Mouse (Mus musculus) hindbrain, embryonic 11.5 days (tissue): Measurements from ENCODE around the gene Tshz3. TPM values are rescaled to one million over a fixed set of nuclear protein-coding genes. Genes with fewer than 3 reads are reported as not detected.

Experiments
- ATAC-seq: fragments of 200-750 bp; cut with Nextera tagmentation; 2 replicates; pipeline ENCODE4 v1.8.0; 2017; ENCODE audit warnings: mild to moderate bottlenecking, moderate TSS enrichment, moderate library complexity; ENCODE audit not compliant: low FRiP score
- DNase-seq: peaks from one replicate; pipeline ENCODE4 v3.0.0-alpha.2; 2015; ENCODE audit warnings: low spot score
- H3K27ac ChIP-seq: fragments of 300-500 bp; sonication (generic); 2 replicates; pipeline ENCODE4 v1.5.1; 2014; ENCODE audit warnings: mild to moderate bottlenecking, low read depth, low read length
- H3K27me3 ChIP-seq: fragments of 300-500 bp; sonication (generic); 2 replicates; pipeline ENCODE4 v1.6.1; 2014; ENCODE audit warnings: mild to moderate bottlenecking, low read length, moderate library complexity, mixed read lengths; ENCODE audit not compliant: control insufficient read depth, insufficient read depth
- H3K36me3 ChIP-seq: fragments of 300-500 bp; sonication (generic); 2 replicates; pipeline ENCODE4 v1.6.1; 2014; ENCODE audit warnings: mild to moderate bottlenecking, low read length, moderate library complexity, mixed read lengths; ENCODE audit not compliant: control insufficient read depth, insufficient read depth
- H3K4me1 ChIP-seq: fragments of 300-500 bp; sonication (generic); replicated peaks from 2 replicates; pipeline ENCODE4 v1.6.1; 2014; ENCODE audit warnings: low read length, mixed read lengths; ENCODE audit not compliant: control insufficient read depth, insufficient read depth
- H3K4me2 ChIP-seq: fragments of 300-500 bp; sonication (generic); replicated peaks from 2 replicates; pipeline ENCODE4 v1.6.1; 2014; ENCODE audit warnings: mild to moderate bottlenecking, low read depth, low read length
- H3K4me3 ChIP-seq: fragments of 300-500 bp; sonication (generic); 2 replicates; pipeline ENCODE4 v1.5.1; 2014; ENCODE audit warnings: low read depth, low read length
- H3K9ac ChIP-seq: fragments of 300-500 bp; sonication (generic); 2 replicates; pipeline ENCODE4 v1.6.1; 2014; ENCODE audit warnings: low read depth, low read length
- H3K9me3 ChIP-seq: fragments of 300-500 bp; sonication (generic); 2 replicates; pipeline ENCODE4 v1.6.1; 2016; ENCODE audit warnings: low read length; ENCODE audit not compliant: control insufficient read depth
- WGBS: fragments of 180-500 bp; shearing (Covaris S2); extraction: QIAGEN DNeasy Blood & Tissue Kit; methylation state at CpG from one replicate; pipeline ENCODE4 v1.1.7; 2014; 5-methylcytosine and 5-hydroxymethylcytosine counted together
- polyA plus RNA-seq: library from polyadenylated mRNA; unstranded; fragments of >200 nt; fragmentation: Nextera tagmentation; extraction: Ambion mirVana; gene quantifications from 2 replicates; pipeline ENCODE4 v1.2.1, GENCODE M21; 2014

Tshz3 gene
- polyA plus RNA-seq, 1 experiment from 2014 or later, result 21.3 TPM

DNA sequence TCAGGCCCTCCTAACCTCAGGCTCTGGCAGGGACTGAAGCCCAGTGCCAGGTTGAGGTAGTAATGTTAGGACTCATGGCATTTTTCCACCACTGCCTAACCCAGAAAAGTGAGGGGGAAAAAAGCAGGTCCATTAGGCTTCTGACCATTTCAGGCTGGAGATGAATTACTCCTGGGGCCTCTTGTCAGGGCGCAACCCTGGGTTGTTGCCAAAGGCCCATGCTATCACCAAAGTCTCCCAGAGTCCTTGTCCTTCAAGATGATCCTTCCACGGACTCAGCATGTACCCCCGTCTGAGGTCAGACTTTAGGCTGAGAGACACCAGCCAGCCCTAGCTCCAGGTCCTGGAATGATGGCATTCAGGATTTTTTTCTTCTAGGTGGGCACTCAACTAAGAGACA lies 4.8 kb upstream of the Tshz3 start:
- Histone ChIP-seq H3K27me3 (peaks cover 29% of the 10 kb centered on the region), H3K27ac (no peak overlapping the region), H3K9ac (no peak overlapping the region), H3K4me1 (peaks cover 5% of the 10 kb centered on the region; the same call in 1 of the 2 replicates), H3K36me3 (no peaks in the 10 kb centered on the region), H3K9me3 (no peaks in the 10 kb centered on the region), H3K4me2 (no peak overlapping the region), H3K4me3 (no peak overlapping the region)
- 17% methylated on average over 3 of the region's 3 CpGs for WGBS
- DNase-seq (no peak), ATAC-seq (no peak)

DNA sequence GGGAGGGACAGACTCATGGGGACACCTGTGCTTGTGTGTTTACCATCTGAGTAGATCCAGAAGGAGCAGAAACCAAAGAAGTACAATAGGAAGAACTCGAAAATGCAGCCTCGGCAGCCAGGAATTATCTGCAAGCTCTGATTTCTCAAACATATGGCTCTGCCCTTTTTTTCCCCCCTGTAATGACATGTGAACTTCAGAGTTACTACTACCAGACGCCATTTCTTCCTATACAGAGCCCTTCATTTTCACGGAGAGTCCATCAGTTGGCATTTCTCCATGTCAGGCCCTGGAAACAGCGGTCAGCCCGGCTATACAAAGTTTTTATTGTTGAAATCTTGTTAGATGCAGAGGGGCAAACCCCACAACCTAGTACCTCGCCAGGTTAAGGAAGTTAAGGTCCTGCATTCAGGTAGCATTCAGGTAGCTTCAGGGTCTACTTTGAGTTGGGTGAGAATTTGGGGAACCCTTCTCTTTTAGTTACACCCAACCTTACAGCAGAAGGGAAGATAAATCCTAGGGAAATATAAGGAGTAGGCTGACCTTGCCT lies 3.2 kb upstream of the Tshz3 start:
- peaks cover 26% of the 10 kb centered on the region for H3K27me3 ChIP-seq
- peak overlapping the region; percentile 82 for H3K4me3 ChIP-seq

DNA sequence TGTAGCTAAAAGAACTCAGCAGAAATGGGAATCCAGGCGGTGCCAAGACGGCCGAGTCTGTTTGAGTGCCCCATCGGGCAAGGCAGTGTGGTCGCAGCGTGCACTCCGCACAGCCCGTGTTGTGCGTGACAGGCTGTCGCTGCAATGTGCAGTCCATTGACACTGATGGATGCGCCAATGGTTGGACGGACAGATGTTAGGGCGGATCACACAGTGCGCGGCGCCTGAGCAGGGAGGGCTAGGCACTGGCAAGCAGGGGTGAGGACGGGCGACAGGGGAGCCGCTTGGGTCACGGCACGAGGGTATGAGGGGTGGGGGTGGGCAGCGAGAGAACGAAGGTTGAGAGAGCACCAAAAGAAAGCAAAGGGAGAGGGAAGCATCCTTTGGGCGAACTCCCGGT lies 2.6 kb upstream of the Tshz3 start:
- peak; percentile 74 for DNase-seq
- peak overlapping the region; percentile 94 for H3K4me2 ChIP-seq
- peaks cover 7% of the 10 kb centered on the region; the same call in 1 of the 2 replicates for H3K4me1 ChIP-seq
- H3K27ac ChIP-seq, result peak overlapping the region; percentile 93
- WGBS, result 2% methylated on average over 25 of the region's 25 CpGs
- ATAC-seq, result peak; percentile 10; the same call in 1 of the 2 replicates
- H3K9me3 ChIP-seq, result no peaks in the 10 kb centered on the region
- no peaks in the 10 kb centered on the region for H3K36me3 ChIP-seq
- H3K4me3 ChIP-seq, result peak overlapping the region; percentile 82
- peak overlapping the region; percentile 70 for H3K9ac ChIP-seq
- H3K27me3 ChIP-seq, result peaks cover 26% of the 10 kb centered on the region

More for the DNA sequence above, 3.2 kb upstream of the Tshz3 start:
- Histone ChIP-seq H3K4me2 (peak overlapping the region; percentile 94), H3K9ac (no peak overlapping the region), H3K27ac (no peak overlapping the region), H3K4me1 (peaks cover 7% of the 10 kb centered on the region; the same call in 1 of the 2 replicates), H3K36me3 (no peaks in the 10 kb centered on the region), H3K9me3 (no peaks in the 10 kb centered on the region)
- WGBS, result 5% methylated on average over 7 of the region's 7 CpGs
- no peak for DNase-seq
- ATAC-seq, result no peak

DNA sequence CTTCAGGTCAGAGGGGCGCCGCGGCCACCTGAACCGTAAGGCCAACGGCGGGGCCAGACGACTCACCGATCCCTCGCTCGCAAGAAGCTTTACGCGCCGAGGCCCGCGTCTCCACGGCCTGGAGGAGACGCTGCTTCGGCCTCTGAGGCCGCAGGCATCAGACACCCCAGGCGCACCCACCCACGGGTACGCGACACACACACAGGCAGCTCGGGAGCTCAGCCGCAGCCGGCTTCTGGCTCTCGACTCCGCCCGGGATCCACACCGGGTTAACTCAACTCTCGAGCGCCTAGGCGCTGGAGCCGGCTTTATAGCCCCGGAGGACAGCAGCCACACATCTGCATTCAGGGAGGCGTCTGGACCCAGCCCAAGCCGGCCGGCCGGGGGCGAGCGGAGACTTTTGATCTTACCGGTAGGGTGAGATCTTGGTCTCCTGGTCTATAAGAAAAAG lies 2.1 kb upstream of the Tshz3 start:
- Histone ChIP-seq H3K9me3 (no peaks in the 10 kb centered on the region), H3K27me3 (peaks cover 23% of the 10 kb centered on the region), H3K9ac (peak overlapping the region; percentile 70), H3K4me3 (peak overlapping the region; percentile 82), H3K4me1 (peaks cover 7% of the 10 kb centered on the region; the same call in 1 of the 2 replicates), H3K27ac (peak overlapping the region; percentile 93), H3K4me2 (peak overlapping the region; percentile 94), H3K36me3 (no peaks in the 10 kb centered on the region)
- DNase-seq, result peak; percentile 72
- ATAC-seq, result no peak
- WGBS, result under 1% methylated on average over 36 of the region's 42 CpGs

DNA sequence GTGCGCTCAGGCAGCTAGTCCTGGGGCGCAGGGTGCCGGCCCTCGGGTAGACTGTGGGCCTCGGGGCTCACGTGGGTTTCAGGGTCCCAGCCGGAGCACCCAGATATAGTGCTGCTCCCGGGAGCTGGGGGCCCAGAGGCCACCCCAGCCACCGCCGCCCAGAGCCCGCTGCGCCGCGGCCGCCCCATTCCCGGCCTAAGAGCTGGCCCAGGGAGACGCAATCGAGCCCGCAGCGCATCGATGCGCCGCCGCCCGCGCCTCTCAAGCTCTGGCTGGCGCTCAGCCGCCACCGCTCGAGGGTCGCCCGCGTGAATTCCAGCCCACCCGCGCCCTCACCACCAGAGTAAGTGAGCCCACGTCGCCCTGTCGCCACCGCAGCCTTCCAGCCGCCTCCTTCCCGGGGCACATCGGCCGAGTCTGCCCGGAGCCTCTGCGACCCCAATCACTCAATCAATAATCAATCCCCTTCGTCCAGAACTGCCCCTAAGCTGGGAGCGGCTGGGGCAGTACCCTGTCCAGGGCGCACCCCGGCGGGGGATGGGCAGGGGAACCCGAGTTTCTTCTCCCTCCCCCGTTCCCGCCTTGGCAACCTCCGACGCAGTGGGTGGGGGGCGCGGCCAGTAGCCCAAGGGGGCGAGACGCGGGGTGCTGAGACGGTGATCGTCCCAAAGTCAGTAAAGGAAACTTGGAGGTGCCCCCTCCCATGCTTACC lies 1.4 kb upstream of the Tshz3 start:
- ATAC-seq, result peak; percentile 34
- peak; percentile 89 for DNase-seq
- H3K27me3 ChIP-seq, result peaks cover 23% of the 10 kb centered on the region
- WGBS, result under 1% methylated on average over 57 of the region's 62 CpGs
- no peaks in the 10 kb centered on the region for H3K9me3 ChIP-seq
- H3K36me3 ChIP-seq, result no peaks in the 10 kb centered on the region
- peaks cover 6% of the 10 kb centered on the region; the same call in 1 of the 2 replicates for H3K4me1 ChIP-seq
- H3K27ac ChIP-seq, result peak overlapping the region; percentile 93
- peak overlapping the region; percentile 82 for H3K4me3 ChIP-seq
- peak overlapping the region; percentile 94 for H3K4me2 ChIP-seq
- peak overlapping the region; percentile 70 for H3K9ac ChIP-seq

DNA sequence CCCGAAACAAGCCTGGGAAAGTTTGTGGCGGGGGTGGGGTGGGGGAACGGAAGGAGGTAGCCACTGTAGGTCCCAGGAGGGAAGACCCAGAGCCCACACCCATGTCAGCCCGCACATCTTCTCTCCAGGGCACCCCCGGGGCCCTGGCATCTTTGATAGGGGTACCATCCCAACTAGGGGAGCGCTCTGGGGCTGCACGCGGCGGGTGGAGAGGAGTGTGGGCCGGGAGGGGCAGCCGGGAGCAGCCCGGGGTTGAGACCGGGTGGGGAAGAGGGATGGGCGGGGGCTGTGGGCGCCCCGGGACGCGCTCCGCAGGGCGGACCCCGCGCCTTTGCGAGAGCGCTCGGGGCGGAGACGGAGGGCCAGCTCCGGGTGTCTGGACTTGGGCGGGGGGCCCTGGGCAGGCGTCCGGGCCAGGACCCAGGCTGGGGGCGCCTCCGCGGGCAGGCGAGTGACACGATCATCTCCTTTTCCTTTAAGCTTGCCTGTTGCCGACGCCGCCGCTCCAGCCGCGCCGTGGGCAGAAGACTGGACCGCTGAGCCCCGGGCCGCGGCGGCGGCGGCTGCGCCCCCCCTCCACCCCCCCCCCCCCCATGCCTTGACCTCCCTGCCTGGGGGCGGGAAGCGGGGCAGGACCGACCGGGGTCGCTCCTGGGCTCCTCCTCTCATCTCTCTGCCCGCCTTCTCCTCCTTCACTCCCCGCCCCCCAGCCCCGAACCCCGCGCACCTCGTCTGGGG lies 631 bp upstream of the Tshz3 start:
- Histone ChIP-seq H3K9me3 (no peaks in the 10 kb centered on the region), H3K4me3 (peak overlapping the region; percentile 82), H3K4me2 (peak overlapping the region; percentile 94), H3K4me1 (peaks cover 6% of the 10 kb centered on the region; the same call in 1 of the 2 replicates), H3K27me3 (peaks cover 21% of the 10 kb centered on the region), H3K27ac (peak overlapping the region; percentile 93), H3K36me3 (no peaks in the 10 kb centered on the region), H3K9ac (peak overlapping the region; percentile 70)
- peak; percentile 75 for DNase-seq
- peak; percentile 73 for ATAC-seq
- 0% methylated on average over 24 of the region's 62 CpGs for WGBS

DNA sequence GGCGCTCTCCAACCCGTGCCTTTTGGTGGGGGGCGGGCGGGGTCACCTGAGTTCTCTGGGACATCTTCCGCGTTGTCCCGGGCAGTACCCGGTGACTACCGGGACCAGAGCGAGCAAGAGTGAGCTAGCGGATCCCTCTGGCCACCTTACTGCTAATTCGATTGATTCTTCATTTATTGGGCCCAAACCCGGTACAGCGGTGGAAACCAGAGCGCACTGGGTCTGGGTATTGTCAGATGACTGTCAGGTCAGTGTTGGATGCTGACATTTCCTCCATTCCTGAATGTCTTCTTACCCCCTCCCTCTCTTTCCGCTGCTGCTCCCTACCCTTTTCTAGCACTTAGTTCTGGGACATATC lies 650 bp downstream of the Tshz3 start:
- DNase-seq (no peak), ATAC-seq (peak; percentile 0; the same call in 1 of the 2 replicates)

More for the DNA sequence above, 650 bp downstream of the Tshz3 start:
- Histone ChIP-seq H3K4me2 (peak overlapping the region; percentile 94), H3K9ac (peak overlapping the region; percentile 70), H3K9me3 (no peaks in the 10 kb centered on the region), H3K36me3 (no peaks in the 10 kb centered on the region), H3K27me3 (peaks cover 9% of the 10 kb centered on the region), H3K4me1 (peaks cover 6% of the 10 kb centered on the region; the same call in 1 of the 2 replicates), H3K27ac (peak overlapping the region; percentile 93), H3K4me3 (peak overlapping the region; percentile 82)
- 1% methylated on average over 16 of the region's 16 CpGs for WGBS
